Mouse (Mus musculus): ENCODE data around the gene Fam171a1.

DNA sequence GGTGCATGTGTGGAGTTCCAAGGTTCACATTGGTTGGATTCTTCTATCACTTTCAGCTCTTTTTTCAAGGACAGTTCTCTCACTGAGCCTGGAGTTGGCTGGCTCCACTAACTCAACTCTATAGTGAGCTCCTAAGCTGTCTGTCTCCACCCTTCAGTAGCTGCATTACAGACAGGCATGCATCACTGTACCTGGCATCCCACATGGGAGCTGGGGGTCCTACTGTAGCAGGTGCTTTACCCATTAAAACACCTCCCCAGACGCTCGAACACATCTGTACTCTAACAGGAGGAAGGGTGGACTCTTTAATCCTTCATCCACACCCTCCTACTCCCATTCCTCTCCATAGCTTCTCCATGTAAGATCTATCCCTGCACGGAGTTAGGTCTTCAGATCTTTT, 5.6 kb upstream of the Fam171a1 start:
- TF ChIP-seq EP300 (IDR thresholded peaks at IDR 0.05) (no peak), CTCF (IDR thresholded peaks at IDR 0.05) (no peak)

All from lung, postnatal 0 days (tissue).